Mouse (Mus musculus): ENCODE results near the gene Wfdc3.

Wfdc3 gene

DNA sequence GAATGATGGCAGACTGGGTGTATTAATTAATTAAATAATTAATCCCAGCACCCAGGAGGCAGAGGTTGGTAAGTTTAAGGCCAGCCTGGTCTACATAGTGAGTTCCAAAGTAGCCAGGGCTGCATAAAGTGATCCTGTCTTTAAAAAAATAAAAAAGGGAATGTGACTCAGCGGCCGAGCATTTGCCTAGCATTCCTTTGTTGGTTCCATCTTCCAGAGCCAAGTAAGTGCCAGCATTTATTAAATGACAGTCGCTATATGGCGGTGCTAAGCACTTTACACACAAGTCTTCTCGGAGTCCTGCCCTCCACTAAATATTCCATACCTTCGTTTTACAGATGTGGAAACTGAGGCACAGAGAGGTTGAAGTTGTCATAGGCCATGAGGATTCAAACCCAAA is 30.4 kb upstream of the Wfdc3 start:
- no peak for DNase-seq (ENCODE audit: low spot score in 2 of 2)

GRCm38 (mm10) chr2:164773989-164774364 is 28.2 kb upstream of the Wfdc3 start:
- no peak for DNase-seq (ENCODE audit: low spot score in 2 of 2)

DNA sequence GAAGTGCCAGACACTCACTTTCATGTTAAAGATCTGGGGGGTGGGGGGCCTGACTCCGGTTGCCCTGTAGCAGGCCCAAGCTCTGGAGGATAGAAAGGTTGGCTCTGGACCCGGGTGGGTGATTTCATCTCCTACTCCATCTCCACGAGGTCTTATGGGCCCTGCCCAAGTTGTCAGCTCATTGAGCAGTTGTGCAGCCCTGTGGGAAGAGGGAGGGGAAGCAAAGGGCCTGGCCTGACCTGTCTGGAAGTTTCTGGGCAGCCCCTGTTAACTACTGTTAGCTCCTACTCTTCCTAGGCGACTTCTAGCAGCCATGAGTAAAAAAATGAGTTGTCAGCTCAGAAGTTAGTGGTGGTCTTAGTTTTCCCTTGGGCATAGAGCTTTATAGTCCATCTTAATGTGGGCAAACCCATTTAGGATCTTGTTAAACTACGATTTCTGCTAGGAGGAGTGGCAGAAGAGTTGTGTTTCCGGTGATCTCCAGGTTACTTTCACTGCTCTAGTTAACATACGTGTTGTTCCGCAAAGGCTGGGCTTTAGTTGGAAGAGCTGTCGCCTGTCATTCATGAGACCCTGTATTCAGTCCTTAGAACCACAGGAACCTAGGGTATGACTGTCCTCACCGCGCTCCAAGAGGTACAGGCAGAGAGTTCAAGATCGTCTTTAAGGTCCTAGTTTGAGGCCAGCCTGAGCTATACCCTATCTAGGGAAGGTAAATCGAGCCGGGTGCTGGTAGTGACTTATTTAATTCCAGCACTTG is 27.7 kb upstream of the Wfdc3 start:
- DNase-seq (ENCODE audit: low spot score in 2 of 2) = no peak

- no peak for DNase-seq (ENCODE audit: low spot score in 2 of 2)
Measured at GRCm38 (mm10) chr2:164771123-164771522, 25.4 kb upstream of the Wfdc3 start.

DNA sequence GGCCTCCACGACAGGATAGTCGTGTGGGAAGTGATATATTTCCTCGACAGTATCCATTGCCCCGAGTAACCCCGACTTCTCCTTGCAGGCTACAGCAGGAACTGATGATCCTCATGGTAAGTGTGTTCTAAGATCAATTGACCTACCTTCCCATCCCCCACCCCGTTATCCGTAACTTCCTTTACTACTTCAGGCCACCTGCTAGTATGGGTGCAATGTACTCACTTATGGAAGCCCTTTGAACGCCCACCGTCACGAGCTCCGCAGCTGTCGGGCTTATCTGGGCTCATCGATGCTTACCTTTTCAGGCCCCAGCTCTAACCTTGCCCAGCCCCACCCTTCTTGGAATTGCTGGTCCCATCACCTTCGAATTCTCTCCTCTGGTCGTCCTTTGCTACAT is 24.5 kb upstream of the Wfdc3 start:
- no peak for DNase-seq (ENCODE audit: low spot score in 2 of 2)

DNA sequence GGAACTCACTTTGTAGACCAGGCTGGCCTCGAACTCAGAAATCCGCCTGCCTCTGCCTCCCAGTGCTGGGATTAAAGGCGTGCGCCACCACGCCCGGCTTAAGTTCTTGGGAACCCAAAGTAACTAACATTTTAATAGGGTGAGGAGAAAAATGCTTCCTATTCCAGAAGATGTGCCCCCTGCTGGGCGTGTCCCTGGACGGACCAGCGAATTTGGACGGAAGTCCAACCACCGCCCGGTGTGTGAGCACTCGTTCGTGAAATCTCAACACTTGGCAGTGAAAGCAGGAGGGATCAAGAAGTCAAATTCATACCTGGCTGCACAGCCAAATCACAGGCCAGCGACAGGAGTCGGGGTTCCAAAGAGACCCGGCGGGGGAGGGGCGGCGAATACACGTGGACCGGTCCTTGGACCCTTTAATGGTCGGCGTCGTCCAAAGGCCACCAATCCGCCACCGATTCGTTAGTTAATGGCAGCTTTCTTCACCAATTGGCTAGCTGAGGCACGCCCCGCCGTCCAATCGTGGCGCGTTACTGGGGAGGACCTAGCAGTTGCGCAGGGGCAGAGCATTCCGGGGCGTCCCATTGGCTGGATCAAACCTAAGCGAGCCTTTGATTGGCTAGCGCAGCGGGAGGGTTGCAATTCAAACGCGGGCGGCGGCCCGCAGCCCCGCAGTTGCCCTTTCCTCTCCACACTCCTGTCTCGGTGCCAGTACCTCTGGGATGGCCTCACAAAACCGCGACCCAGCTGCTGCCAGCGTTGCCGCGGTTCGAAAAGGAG is 23.7 kb upstream of the Wfdc3 start, which contains the start of gene Ube2c:
Ube2c (plus strand) TSS at position 641 of the 780 bp plus-strand sequence.
- peak; percentile 96 to 98 for DNase-seq (ENCODE audit: low spot score in 2 of 2)

GRCm38 (mm10) chr2:164767812-164768540 is 22.2 kb upstream of the Wfdc3 start:
- DNase-seq (ENCODE audit: low spot score in 2 of 2) = peak in 1 of 2 experiments; percentile 44

DNA sequence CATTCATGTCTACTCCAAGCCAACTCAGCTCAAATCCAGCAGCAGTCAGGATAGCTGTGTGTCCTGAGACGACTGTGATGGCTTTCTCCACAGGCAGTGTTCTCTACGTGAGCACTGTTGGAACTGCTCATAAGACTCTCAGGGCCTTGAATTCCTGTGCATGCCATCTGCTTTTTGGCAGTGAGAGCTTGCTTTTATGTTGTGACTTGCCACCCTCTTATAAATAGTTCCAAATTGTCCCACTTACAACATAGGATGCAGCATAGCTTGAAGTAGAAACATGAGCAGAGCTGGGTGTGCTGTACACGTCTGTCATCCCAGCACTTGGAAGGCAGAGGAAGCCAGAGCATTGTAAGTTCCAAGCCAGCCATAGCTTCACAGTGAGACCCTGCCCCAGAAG is 20.1 kb upstream of the Wfdc3 start:
- DNase-seq (ENCODE audit: low spot score in 2 of 2) = no peak

DNA sequence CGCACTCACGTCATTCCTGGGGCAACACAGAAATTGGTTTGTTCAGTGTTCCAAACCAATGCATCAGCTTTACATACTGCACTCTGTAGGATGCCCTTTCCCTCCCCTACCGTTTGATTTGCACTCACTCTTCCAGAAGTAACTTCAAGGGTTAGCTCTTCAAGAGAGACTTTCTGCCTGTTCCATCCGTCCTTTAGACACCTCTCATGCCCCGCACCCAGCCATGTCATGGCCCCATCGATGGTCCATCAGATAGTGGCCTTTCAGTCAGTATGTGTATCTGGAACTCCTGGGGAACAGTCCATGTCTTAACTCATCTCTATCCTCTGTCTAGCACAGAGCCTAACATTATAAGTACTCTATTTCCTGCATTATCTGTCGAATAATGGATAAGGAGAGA is 16.9 kb upstream of the Wfdc3 start:
- DNase-seq (ENCODE audit: low spot score in 2 of 2) = no peak

DNA sequence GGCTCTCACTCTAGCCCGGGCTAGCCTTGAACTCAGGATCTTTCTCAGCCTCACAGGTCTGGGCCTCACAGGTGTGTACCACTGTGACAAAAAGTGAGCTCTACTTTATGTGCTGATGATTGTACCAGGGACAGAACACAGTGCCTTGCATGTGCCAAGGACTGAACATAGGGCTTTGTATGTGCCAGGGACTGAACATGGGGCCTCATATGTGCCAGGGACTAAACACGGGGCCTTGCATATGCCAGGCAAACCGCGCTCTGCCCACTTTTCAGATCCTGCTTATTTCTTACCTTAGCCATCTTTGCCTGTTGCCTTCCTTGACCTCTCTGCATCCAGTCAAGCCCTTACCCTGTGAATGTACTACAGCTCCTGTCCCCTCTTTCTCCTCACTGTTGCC is 16.2 kb upstream of the Wfdc3 start:
- no peak for DNase-seq (ENCODE audit: low spot score in 2 of 2)

- no peak for DNase-seq (ENCODE audit: low spot score in 2 of 2)
Measured at GRCm38 (mm10) chr2:164761502-164761901, 15.8 kb upstream of the Wfdc3 start.

DNA sequence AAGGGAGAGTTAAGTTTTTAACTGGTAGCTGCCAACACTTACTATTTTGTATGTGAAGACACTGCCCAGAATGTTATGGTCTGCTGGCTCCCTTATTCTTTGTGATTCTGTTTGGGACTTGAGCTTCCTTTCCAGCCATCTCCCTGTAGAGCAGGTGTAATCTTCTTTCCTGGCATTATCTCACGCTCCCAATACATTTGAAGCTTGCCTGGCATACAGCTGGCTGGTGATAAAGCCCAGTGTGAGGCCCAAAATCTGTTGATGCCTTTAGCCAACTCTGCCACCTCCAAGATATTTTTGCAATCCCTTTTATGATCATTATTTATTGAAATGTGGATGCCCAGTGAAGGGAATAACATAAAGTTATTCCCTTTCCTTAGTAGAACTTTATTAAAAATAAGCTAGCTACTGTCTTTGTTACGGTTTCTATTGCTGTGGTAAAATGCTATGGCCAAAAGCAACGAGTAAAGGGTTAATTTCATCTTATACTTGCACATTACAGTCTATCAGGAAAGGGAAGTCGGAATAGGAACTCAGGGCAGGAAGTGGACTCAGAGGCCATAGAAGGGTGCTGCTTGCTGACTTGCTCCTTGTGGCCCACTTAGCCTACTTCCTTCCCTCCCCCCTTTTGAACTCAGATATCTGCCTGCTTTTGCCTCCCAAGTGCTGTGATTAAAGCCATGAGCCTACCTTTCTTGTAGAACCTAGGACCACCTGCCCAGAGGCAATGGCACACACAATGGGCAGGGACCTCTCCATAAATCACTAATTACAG is 14.5 kb upstream of the Wfdc3 start:
- no peak for DNase-seq (ENCODE audit: low spot score in 2 of 2)

GRCm38 (mm10) chr2:164758692-164759091 is 13.0 kb upstream of the Wfdc3 start:
- DNase-seq (ENCODE audit: low spot score in 2 of 2) = no peak

DNA sequence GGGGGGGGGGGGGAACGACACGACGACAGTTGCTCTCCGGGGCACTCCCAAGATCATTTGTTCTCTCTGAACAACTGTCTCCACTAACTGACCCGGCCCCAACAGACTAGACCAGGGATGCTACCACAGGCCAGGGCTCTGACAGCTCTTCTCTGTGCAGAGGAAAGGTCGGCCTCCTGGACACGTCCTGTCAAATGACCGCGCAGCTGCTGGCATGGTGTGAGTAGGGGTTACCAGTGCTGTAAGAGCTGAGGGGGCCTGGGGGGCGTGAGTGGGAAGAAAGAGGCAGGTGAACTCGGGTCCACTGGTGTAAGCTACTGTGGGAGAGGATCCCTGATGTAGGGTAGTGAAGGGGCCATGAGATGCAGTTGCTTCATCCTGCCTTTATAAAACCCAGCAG is 12.1 kb upstream of the Wfdc3 start:
- no peak for DNase-seq (ENCODE audit: low spot score in 2 of 2)

DNA sequence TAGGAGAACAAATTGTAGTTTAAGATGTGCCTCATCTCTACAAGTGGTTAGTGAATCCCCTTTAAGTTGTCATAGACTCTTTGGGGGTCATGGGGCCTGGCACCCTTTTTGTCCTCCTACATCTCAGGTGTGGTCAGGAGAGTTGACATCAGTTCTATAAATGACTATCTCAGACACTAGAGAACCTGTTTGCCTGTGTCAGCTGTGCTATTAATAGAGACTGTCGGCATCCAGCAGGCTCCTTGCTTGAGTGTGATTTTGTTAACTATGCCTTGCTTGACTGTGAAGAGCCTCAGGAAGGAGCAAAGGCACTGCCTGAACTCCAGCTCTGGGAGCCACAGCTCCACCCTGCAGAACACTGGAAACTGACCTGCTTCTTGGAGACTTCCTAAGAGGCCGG is 9.1 kb upstream of the Wfdc3 start:
- DNase-seq (ENCODE audit: low spot score in 2 of 2) = no peak

- DNase-seq (ENCODE audit: low spot score in 2 of 2) = no peak
Measured at GRCm38 (mm10) chr2:164754105-164754504, 8.4 kb upstream of the Wfdc3 start.

DNA sequence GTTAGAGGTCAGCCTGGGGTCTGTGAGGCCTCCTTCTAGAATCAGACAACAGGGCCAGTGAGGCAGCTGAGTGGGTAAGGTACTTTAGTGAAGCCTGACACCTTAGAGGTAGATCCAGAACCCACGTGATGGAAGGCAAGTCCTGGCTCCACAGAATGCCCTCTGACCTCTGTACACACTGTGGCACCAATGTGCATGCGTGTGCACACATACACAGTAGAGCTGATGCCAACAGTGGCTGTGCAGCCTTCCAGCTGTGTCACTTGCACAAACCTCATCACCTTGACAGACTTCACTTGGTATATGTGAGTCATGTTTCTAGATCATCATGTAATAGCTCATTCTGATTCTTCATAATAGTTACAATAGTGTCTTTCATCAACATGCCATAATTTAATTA is 6.7 kb upstream of the Wfdc3 start:
- no peak for DNase-seq (ENCODE audit: low spot score in 2 of 2)

DNA sequence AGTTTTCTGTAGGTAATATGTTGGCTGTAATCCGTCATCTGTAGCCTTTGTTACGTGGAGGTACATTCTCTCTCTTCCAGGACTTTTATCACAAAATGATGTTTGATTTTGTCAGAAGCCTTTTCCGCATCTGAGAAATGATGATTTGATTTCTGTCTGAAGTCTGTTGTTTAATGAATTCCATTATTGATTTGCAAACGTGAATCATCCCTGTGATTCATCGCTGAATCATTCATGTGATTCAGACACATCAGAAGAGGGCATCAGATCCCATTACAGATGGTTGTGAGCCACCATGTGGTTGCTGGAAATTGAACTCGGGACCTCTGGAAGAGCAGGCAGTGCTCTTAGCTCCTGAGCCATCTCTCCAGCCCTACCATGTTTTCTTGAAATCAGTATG is 3.3 kb upstream of the Wfdc3 start:
- no peak for DNase-seq (ENCODE audit: low spot score in 2 of 2)

DNA sequence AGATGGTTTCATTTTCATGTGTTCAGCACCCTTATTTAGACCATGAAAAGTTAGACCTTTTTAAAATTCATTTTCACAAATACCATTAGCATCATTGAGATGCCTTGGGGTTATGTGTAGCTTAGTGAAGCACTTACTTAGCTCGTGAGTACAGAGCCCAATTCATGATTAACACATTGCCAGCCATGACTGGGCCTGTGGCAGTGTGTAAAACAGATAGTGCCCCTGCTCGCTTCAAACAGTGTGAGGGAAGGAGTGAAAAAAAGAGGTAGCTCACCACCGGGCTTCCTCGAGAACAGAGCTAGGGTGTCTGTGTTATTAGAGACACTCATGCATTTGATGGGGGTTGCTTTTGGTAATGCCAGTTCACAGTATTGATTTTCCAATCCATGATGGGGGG is 2.5 kb upstream of the Wfdc3 start:
- DNase-seq (ENCODE audit: low spot score in 2 of 2) = no peak

DNA sequence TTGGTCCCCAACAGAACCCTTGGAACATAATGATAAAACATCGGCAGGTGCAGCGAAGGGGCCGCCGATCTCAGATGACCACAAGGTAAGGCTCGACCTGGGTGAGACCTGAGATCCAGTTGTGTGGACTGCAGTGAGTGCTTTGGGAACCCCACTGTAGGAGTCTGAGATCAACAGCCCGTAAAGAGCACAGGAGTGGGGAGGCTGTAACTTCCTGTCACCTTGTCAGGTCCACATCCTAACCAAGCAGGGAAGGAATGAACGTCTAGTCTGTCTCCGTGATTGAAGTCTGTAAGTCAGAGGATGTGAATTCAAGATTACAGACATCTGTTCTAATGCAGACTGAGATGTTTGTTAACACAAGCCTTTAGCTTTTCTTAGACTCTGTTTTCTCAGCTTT is 962 bp upstream of the Wfdc3 start:
- no peak for DNase-seq (ENCODE audit: low spot score in 2 of 2)

DNA sequence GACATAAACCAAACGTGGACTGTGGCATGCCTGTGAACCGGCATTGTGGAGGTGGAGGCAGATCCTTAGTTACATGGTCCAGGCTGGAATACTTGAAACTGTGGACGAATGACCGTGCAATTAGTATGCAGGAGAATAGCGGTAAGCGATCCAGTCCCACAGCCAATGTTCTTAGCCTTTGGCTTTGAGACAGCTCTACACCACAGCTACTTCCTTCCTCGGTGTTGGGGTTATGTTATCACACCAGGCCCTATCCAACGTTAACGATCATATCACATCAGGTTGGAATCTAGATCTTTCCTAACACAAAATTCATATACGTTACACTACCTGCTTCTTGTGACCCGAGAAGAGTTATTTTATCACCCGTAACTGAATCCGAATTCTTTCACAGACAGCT is 744 bp downstream of the Wfdc3 start:
- no peak for DNase-seq (ENCODE audit: low spot score in 2 of 2)

DNA sequence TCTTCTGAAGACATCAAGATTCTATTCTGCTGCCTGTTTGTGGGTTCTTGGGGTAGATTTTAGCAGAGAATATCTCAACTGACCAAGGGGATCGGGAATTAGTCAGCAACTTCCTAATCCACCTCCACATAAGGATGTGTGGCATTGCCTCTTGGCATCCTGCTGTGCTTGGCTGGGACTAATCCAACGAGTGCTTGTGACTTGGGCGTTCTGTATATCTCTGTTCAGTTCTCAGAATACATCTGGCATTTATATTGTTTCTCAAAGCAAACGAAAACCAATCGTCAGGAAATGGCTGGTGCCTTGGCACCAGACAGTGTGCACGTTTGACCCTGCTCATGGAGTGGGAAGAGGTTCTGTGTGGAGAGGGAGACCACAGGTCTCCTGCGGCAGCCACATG is 5.9 kb downstream of the Wfdc3 start:
- no peak for DNase-seq (ENCODE audit: low spot score in 2 of 2)

Data from cerebellum, postnatal 4 days (tissue).